Mouse (Mus musculus): ENCODE measurements around the gene Mapk9. TPM values are rescaled to one million over a fixed set of nuclear protein-coding genes. Genes with fewer than 3 reads are reported as not detected.
A peak's percentile ranks its signal among the peaks of the same experiment; 100 is the strongest.
"Not testable (repeated sequence)": the region's sequence is repeated elsewhere in the genome, so short reads cannot be mapped to it uniquely, and the experiment has no call there.

Gene Mapk9
- 10 to 100 TPM; 44.3 to 46.6 TPM for total RNA-seq (2021)
- long read RNA-seq, experiment 1, full-length matches to known transcripts, result 52 of 72 reads
- long read RNA-seq, experiment 1, partial matches to known transcripts, result 8 of 72 reads
- long read RNA-seq, experiment 1, other reads (novel, unspliced or antisense), result 12 of 72 reads
- long read RNA-seq, experiment 2, full-length matches to known transcripts, result 51 of 61 reads
- long read RNA-seq, experiment 2, partial matches to known transcripts, result 3 of 61 reads
- long read RNA-seq, experiment 2, other reads (novel, unspliced or antisense), result 7 of 61 reads

- peak; percentile 99 for DNase-seq
- intact Hi-C loops (cut with DNase I), result loop anchor here (5.0 kb wide), 2 partner anchors 134 to 194 kb away; partner anchors contain the start of gene Cnot6
Observed at GRCm38 (mm10) chr11:49846401-49847070, at the start of gene Mapk9. Mapk9 (plus strand) TSS chr11:49846751.

- intact Hi-C loops (cut with DNase I), result no loop called here
- DNase-seq, result no peak
Observed at GRCm38 (mm10) chr11:49798931-49799330, 47.6 kb upstream of the Mapk9 start.

DNA sequence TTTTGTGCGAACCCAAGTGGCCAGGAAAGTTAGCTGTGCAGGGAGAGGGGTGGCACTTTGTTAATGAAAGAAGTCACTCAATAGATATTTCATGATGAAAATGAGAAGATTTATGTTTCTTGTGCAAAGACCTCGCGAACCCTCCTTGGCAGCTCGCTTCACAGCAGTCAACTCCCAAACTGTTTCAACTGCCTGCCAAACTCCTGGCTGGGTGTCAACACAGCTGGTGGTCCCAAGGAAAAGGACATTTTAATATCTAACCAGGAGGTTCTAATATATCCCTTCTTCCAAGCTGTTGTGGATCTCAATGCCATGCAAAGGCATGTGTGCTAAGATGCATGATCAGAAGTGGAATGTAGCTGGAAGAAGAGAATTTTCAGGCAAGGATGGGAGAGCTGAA, 45.0 kb upstream of the Mapk9 start:
- intact Hi-C loops (cut with DNase I), result no loop called here
- peak; percentile 19 to 26 for DNase-seq

DNA sequence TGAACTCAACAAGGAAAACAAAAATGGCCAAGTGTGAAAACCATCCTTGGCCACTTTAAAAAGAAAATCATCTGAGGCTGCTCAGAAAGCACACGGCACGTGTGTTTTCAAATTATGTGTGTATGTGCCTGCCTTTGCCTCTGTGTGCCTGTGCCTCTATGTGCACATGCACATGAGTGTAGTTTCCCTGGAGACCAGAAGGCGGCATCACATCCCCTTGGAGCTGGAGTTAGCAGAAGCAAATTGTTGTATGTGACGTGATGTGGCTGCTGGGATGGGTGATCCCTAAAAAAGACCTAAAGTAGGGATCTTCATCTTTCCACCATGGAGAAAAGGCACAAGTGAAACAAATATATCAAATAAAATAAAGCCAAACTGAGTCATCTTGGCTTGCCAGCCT, 42.8 kb upstream of the Mapk9 start:
- DNase-seq, result no peak
- intact Hi-C loops (cut with DNase I), result no loop called here

GRCm38 (mm10) chr11:49806218-49806617, 40.3 kb upstream of the Mapk9 start:
- intact Hi-C loops (cut with DNase I), result no loop called here
- DNase-seq, result no peak

- intact Hi-C loops (cut with DNase I), result no loop called here
- DNase-seq, result no peak
Observed at GRCm38 (mm10) chr11:49808946-49809345, 37.6 kb upstream of the Mapk9 start.

GRCm38 (mm10) chr11:49810696-49811095, 35.9 kb upstream of the Mapk9 start:
- DNase-seq; intact Hi-C loops (cut with DNase I): not testable (repeated sequence)

GRCm38 (mm10) chr11:49811099-49811541, 35.4 kb upstream of the Mapk9 start:
- peak; percentile 21 to 57 for DNase-seq
- intact Hi-C loops (cut with DNase I), result no loop called here

GRCm38 (mm10) chr11:49811879-49812278, 34.7 kb upstream of the Mapk9 start:
- intact Hi-C loops (cut with DNase I), result no loop called here
- DNase-seq, result no peak

- intact Hi-C loops (cut with DNase I), result no loop called here
- no peak for DNase-seq
Observed at GRCm38 (mm10) chr11:49818869-49819566, 27.5 kb upstream of the Mapk9 start.

- DNase-seq, result no peak
- intact Hi-C loops (cut with DNase I), result no loop called here
Observed at GRCm38 (mm10) chr11:49819676-49820075, 26.9 kb upstream of the Mapk9 start.

- intact Hi-C loops (cut with DNase I), result no loop called here
- DNase-seq, result no peak
Observed at GRCm38 (mm10) chr11:49820928-49821327, 25.6 kb upstream of the Mapk9 start.

DNA sequence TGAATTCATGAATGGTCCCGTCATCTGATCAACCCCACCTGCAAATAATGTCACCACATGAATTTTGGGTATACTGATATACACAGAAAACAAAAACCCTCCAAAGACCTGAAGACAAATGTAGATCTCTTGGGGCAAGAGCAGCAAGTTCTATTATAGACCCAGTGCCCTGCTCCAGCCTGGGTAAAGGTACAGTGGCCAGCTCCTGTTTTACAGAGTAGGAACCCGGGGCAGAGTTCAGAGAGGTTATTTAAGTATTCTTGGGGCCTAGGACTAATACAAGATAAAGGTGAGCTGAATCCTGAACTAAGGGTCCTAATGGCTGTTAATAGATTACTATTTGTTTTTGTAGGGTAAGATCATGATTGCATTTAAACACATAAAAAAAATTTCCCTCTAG, 25.0 kb upstream of the Mapk9 start:
- DNase-seq, result no peak
- intact Hi-C loops (cut with DNase I), result no loop called here

- DNase-seq, result no peak
- intact Hi-C loops (cut with DNase I), result no loop called here
Observed at GRCm38 (mm10) chr11:49822337-49822736, 24.2 kb upstream of the Mapk9 start.

DNA sequence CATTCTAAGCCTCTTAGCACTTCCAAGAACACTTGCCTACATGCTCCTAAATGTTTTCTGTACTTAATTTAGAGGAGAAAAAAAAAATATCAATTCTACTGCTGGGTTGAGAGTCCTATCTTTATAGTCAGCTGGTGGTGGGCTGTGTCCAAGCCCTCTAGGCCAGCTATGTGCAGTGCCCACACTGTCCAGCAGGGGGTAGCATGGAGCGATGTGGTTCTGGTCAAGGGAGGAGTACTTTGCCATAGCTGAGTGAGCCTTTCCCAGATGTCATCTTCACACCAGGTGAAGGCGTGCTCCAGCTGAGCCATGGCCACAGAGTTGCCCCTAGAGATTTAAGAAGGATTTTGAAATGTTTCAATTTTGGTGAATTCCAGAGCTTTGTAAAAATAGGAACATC, 21.7 kb upstream of the Mapk9 start:
- intact Hi-C loops (cut with DNase I), result loop anchor here (2.0 to 5.0 kb wide), 2 partner anchors 46 to 98 kb away; no protein-coding TSS in a partner anchor
- DNase-seq, result peak; percentile 77 to 83

GRCm38 (mm10) chr11:49827243-49827642, 19.3 kb upstream of the Mapk9 start:
- DNase-seq, result no peak
- intact Hi-C loops (cut with DNase I), result loop anchor here (5.0 kb wide), 1 partner anchor 100 kb away; no protein-coding TSS in a partner anchor

- intact Hi-C loops (cut with DNase I), result loop anchor here (5.0 kb wide), 1 partner anchor 102 kb away; no protein-coding TSS in a partner anchor
- DNase-seq, result no peak
Observed at GRCm38 (mm10) chr11:49829176-49829745, 17.3 kb upstream of the Mapk9 start.

- DNase-seq, result peak in 1 of 2 experiments; percentile 31
- intact Hi-C loops (cut with DNase I), result no loop called here
Observed at GRCm38 (mm10) chr11:49831980-49832379, 14.6 kb upstream of the Mapk9 start.

DNA sequence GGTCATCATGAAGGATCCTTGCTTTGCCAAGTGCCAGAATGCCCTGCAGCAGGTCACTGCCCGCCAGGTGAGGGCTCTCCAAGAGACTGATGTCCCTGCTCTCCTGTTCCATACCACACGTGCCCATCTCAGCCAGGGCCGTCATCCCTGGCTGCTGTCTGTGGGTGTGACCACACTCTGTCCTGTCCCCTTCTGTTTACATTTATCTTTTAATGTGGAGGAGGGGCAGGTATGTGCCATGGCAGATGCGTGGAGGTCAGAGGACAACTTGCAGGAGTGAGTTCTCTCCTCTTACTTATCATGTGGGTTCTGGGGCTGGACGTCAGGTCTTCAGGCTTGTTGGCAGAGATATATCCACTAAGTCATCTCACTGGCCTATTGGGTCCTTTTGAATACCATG, 13.6 kb upstream of the Mapk9 start:
- DNase-seq, result no peak
- intact Hi-C loops (cut with DNase I), result no loop called here

DNA sequence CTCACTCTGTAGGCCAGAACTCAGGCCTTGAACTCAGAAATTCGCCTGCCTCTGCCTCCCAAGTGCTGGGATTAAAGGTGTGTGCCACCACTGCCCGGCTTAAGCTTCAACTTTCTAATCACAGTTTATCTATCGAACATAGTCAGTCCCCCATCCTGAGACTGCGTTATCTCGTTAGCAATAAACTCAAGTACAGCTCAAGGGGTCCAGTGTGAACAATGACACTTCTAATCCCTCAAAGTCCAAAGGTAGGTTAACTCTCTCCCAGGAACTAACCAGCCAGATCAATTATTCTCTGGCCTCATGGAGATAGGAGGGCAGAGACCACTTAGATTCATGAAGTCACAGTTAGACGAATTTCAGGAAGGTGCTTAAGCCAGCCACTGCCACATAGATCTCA, 12.3 kb upstream of the Mapk9 start:
- DNase-seq, result no peak
- intact Hi-C loops (cut with DNase I), result no loop called here
